Mouse (Mus musculus): ENCODE measurements at regions not wholly inside any gene's neighbourhood (a gene's known extent, or its start where the extent isn't known, plus 50 kb on each side); places are given as distances from the start of the nearest gene placed in this dataset.
A peak's percentile ranks its signal among the peaks of the same experiment; 100 is the strongest.

- no peak overlapping the region for H3K9ac ChIP-seq (replicated peaks)
- no peaks in the 10 kb centered on the region; the same call in 1 of the 2 replicates for H3K27me3 ChIP-seq
- H3K27ac ChIP-seq = peak overlapping the region; percentile 54
- WGBS = 30% methylated on average over 35 of the region's 35 CpGs
- peak; percentile 39 for ATAC-seq
- no peak overlapping the region for H3K4me3 ChIP-seq (replicated peaks)
- no peaks in the 10 kb centered on the region for H3K36me3 ChIP-seq
- peak overlapping the region; percentile 19 for H3K4me2 ChIP-seq (replicated peaks)
- H3K4me1 ChIP-seq (replicated peaks) = peaks cover 30% of the 10 kb centered on the region
- H3K9me3 ChIP-seq = no peaks in the 10 kb centered on the region
Observed at GRCm38 (mm10) chr2:33966389-33966983, 78.7 kb upstream of the Mvb12b start.

GRCm38 (mm10) chr2:33964096-33964495 lies 76.3 kb upstream of the Mvb12b start:
- no peaks in the 10 kb centered on the region for H3K36me3 ChIP-seq
- H3K9ac ChIP-seq (replicated peaks) = no peak overlapping the region
- no peaks in the 10 kb centered on the region for H3K9me3 ChIP-seq
- no peaks in the 10 kb centered on the region; the same call in 1 of the 2 replicates for H3K27me3 ChIP-seq
- WGBS = 88% methylated on average over 5 of the region's 5 CpGs
- H3K4me1 ChIP-seq (replicated peaks) = peaks cover 30% of the 10 kb centered on the region
- no peak overlapping the region for H3K27ac ChIP-seq
- H3K4me2 ChIP-seq (replicated peaks) = no peak overlapping the region
- no peak for ATAC-seq
- no peak overlapping the region for H3K4me3 ChIP-seq (replicated peaks)

- WGBS = 69% methylated on average over 14 of the region's 14 CpGs
- H3K27me3 ChIP-seq = no peaks in the 10 kb centered on the region
- no peaks in the 10 kb centered on the region for H3K36me3 ChIP-seq
- peaks cover 30% of the 10 kb centered on the region for H3K4me1 ChIP-seq (replicated peaks)
- no peak overlapping the region for H3K4me2 ChIP-seq (replicated peaks)
- H3K4me3 ChIP-seq (replicated peaks) = no peak overlapping the region
- H3K9ac ChIP-seq (replicated peaks) = no peak overlapping the region
- no peak overlapping the region for H3K27ac ChIP-seq
- ATAC-seq = 0 out of 2 replicates have a peak, but pooled peaks have one; percentile 13
- H3K9me3 ChIP-seq = no peaks in the 10 kb centered on the region
Observed at GRCm38 (mm10) chr2:33962355-33963037, 74.8 kb upstream of the Mvb12b start.

- 67% methylated on average over 2 of the region's 2 CpGs for WGBS
- no peak overlapping the region for H3K4me2 ChIP-seq (replicated peaks)
- no peak overlapping the region for H3K9ac ChIP-seq (replicated peaks)
Observed at GRCm38 (mm10) chr2:33961566-33961965, 73.8 kb upstream of the Mvb12b start.

GRCm38 (mm10) chr2:33957754-33958153 lies 70.0 kb upstream of the Mvb12b start:
- Histone ChIP-seq H3K9me3 (no peaks in the 10 kb centered on the region), H3K4me2 (replicated peaks) (no peak overlapping the region), H3K4me3 (replicated peaks) (no peak overlapping the region), H3K27me3 (no peaks in the 10 kb centered on the region), H3K36me3 (no peaks in the 10 kb centered on the region), H3K9ac (replicated peaks) (no peak overlapping the region), H3K4me1 (replicated peaks) (peaks cover 12% of the 10 kb centered on the region), H3K27ac (no peak overlapping the region)
- 70% methylated on average over 6 of the region's 6 CpGs for WGBS
- no peak for ATAC-seq

More at GRCm38 (mm10) chr2:33961566-33961965, 73.8 kb upstream of the Mvb12b start:
- Histone ChIP-seq H3K27ac (no peak overlapping the region), H3K4me1 (replicated peaks) (peaks cover 23% of the 10 kb centered on the region), H3K9me3 (no peaks in the 10 kb centered on the region), H3K4me3 (replicated peaks) (no peak overlapping the region), H3K36me3 (no peaks in the 10 kb centered on the region), H3K27me3 (no peaks in the 10 kb centered on the region)
- no peak for ATAC-seq

- H3K9me3 ChIP-seq = no peaks in the 10 kb centered on the region
- H3K4me2 ChIP-seq (replicated peaks) = no peak overlapping the region
- 79% methylated on average over 3 of the region's 3 CpGs for WGBS
- peaks cover 10% of the 10 kb centered on the region for H3K4me1 ChIP-seq (replicated peaks)
- H3K4me3 ChIP-seq (replicated peaks) = no peak overlapping the region
- H3K27me3 ChIP-seq = no peaks in the 10 kb centered on the region
- no peak overlapping the region for H3K27ac ChIP-seq
- H3K9ac ChIP-seq (replicated peaks) = no peak overlapping the region
- ATAC-seq = no peak
- no peaks in the 10 kb centered on the region for H3K36me3 ChIP-seq
Observed at GRCm38 (mm10) chr2:33944301-33944700, 56.6 kb upstream of the Mvb12b start.

- Histone ChIP-seq H3K36me3 (no peaks in the 10 kb centered on the region), H3K9ac (replicated peaks) (no peak overlapping the region), H3K4me1 (replicated peaks) (peaks cover 10% of the 10 kb centered on the region), H3K4me2 (replicated peaks) (no peak overlapping the region), H3K4me3 (replicated peaks) (no peak overlapping the region), H3K27ac (no peak overlapping the region), H3K9me3 (no peaks in the 10 kb centered on the region), H3K27me3 (no peaks in the 10 kb centered on the region)
- WGBS = 66% methylated on average over 2 of the region's 2 CpGs
- ATAC-seq = no peak
Observed at GRCm38 (mm10) chr2:33942085-33942484, 54.3 kb upstream of the Mvb12b start.

GRCm38 (mm10) chr2:33941316-33941715 lies 53.6 kb upstream of the Mvb12b start:
- WGBS = 71% methylated on average over 11 of the region's 11 CpGs
- Histone ChIP-seq H3K27ac (no peak overlapping the region), H3K36me3 (no peaks in the 10 kb centered on the region), H3K4me2 (replicated peaks) (no peak overlapping the region), H3K9ac (replicated peaks) (no peak overlapping the region), H3K27me3 (no peaks in the 10 kb centered on the region), H3K9me3 (no peaks in the 10 kb centered on the region), H3K4me3 (replicated peaks) (no peak overlapping the region), H3K4me1 (replicated peaks) (peaks cover 10% of the 10 kb centered on the region)
- ATAC-seq = 0 out of 2 replicates have a peak, but pooled peaks have one; percentile 30

- Histone ChIP-seq H3K36me3 (no peaks in the 10 kb centered on the region), H3K4me3 (replicated peaks) (no peak overlapping the region), H3K9me3 (no peaks in the 10 kb centered on the region), H3K4me2 (replicated peaks) (no peak overlapping the region), H3K27ac (no peak overlapping the region), H3K9ac (replicated peaks) (no peak overlapping the region), H3K4me1 (replicated peaks) (peaks cover 14% of the 10 kb centered on the region), H3K27me3 (no peaks in the 10 kb centered on the region)
- 90% methylated on average over 4 of the region's 4 CpGs for WGBS
- no peak for ATAC-seq
Observed at GRCm38 (mm10) chr2:33939836-33940235, 52.1 kb upstream of the Mvb12b start.
